Mouse (Mus musculus): Measurements from ENCODE around the gene Zfp729b.

Gene Zfp729b

DNA sequence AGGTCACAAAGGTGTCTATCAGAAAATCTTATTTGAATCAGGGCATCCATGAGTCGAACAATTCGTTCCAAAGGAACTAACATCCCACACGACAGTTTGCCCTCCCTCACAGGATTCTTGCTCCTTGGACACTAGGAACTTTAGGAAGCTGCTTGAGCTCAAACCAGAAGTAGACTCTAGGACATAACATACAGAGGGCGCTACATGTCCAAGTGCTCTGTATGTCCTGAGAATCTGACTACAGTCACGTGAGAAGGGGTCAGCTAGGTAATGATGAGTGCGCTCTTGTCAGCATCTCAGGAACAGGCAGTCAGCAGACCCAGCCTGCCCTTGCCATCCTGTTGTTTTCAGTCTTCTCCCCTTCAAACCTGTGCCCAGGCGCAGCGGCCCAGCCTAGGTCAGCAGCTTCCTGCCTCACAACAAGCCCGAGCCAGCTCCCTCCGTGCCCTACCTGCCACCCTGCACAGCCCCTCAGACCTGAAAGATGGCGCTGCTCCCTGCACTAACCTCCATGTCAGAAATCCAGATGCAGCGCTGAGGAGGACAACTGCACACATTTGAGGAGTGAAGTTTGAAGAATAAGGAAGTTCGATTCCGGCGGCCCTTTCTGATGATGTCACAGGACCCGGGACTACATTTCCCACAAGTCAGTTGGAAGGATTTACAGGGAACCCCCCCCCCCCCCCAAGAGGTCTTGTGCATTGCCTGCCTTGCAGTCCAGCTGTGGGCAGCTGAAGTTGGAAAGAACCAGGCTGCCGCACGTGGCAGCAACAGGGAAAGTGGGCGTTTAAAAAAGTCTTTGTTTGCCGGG is at the start of gene Zfp729b:
Gene Zfp729b, minus strand, starts transcription at position 642 of the 811 bp plus-strand sequence.
- peak; percentile 85 for DNase-seq

DNA sequence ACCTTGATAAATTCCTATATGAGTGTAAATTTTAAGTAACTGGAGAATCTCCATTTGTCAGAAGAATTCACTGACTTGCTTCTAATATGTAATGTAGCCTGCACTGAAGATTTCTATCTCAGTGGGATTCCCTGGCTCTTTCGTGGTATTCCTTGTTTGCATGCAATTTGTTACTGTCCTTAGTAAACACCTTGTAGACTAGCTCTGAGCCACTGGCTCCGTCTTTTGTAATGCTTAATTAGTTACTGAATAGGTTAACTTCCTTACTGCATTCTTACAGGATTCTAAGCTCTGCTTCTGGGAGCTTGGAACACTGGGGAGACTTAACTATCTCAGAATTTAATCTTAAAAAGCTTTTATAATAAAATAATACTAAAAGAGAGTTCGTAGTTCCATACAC is 43.0 kb upstream of the Zfp729b start:
- DNase-seq: no peak

DNA sequence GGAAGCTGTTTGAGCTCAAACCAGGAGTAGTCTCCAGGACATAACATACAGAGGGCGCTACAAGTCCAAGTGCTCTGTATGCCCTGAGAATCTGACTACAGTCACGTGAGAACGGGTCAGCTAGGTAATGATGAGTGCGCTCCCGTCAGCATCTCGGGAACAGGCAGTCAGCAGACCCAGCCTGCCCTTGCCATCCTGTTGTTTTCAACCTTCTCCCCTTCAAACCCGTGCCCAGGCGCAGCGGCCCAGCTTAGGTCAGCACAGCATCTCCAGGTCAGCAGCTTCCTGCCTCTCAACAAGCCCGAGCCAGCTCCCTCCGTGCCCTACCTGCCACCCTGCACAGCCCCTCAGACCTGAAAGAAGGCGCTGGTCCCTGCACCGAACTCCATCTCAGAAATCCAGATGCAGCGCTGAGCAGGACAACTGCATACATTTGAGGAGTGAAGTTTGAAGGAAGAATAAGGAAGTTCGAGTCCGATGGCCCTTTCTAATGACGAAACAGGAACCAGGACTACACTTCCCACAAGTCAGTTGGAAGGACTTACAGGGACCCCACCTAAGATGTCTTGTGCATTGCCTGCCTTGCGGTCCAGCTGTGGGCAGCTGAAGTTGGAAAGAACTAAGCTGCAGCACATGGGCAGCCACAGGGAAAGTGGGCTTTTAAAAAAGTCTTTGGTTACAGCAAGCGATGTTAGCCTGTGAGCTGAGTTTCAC is 27.9 kb upstream of the Zfp729b start, which contains the start of the genes Gm49345 and Zfp729a:
Gene Gm49345, minus strand, starts transcription at position 476 of the 714 bp plus-strand sequence.
Gene Zfp729a, minus strand, starts transcription at position 498 of the 714 bp plus-strand sequence.
- DNase-seq: peak; percentile 78

DNA sequence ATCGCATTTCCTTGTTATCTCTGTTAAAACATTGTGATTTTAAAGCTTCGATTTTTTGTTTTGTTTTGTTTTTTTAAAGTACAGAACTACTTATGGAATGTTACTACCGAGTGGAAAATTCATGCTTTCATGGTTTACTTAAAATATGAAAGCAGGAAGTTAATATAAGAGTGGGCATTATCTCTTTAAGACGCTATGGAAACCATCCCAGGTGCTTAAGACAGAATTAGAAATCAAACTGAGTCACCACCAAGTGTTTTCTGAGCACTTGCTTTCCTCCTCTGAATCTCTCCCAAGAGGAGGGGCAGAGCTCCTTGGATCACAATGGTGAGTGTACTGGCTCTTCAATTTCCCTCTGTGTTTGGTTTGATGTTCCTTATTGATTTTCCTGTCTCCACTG is 601 bp upstream of the Zfp729b start:
- peak; percentile 3 for DNase-seq

DNA sequence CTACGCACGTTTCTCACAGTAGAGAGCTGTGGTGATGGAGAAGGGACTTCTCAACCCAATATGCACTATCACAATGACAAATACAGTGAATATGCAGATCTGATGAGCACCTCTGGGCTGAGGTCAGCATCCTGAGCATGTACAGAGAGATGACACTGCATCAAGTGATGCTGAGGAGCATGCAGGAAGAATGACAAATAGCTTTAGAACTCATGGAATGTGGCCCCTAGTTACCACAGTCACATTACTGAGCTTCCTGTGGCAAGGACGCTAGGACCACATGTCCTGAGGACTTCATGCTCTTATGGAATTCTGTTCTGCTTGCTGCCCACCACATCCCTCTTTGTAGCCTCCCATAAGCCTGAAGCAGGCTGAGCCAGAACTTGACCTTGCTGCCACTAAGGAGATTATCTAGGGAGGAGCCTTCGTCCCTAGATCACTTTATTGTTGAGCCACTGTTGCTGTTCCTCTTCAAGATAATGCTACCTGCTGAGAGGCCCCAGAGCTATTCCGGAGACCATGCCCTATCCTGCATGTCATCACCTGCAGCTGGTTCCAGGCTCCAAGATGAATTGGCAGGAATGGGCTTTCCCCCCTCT is 36.8 kb downstream of the Zfp729b start:
- DNase-seq: no peak

DNA sequence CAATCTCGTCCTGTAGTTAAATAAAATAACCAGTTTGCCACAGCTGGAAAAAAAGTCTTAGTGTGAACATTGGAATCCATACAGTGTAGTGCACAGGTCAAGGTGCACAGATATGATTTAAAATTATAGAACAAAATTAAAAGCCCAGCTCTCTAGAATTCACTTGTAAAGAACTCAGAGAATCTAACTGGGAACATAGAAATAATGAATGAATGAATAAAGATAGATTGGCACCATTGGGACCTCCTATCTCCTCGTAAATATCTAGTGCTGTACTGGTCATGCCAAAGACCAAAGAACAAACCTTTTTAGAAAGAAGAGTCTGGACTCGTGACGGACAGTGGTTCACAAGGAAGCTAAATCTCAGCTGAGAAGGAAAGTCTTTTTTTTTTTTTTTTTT is 55.8 kb downstream of the Zfp729b start, which contains the start of gene Zfp748:
Gene Zfp748, minus strand, starts transcription at position 101 of the 400 bp plus-strand sequence.
- DNase-seq: no peak

DNA sequence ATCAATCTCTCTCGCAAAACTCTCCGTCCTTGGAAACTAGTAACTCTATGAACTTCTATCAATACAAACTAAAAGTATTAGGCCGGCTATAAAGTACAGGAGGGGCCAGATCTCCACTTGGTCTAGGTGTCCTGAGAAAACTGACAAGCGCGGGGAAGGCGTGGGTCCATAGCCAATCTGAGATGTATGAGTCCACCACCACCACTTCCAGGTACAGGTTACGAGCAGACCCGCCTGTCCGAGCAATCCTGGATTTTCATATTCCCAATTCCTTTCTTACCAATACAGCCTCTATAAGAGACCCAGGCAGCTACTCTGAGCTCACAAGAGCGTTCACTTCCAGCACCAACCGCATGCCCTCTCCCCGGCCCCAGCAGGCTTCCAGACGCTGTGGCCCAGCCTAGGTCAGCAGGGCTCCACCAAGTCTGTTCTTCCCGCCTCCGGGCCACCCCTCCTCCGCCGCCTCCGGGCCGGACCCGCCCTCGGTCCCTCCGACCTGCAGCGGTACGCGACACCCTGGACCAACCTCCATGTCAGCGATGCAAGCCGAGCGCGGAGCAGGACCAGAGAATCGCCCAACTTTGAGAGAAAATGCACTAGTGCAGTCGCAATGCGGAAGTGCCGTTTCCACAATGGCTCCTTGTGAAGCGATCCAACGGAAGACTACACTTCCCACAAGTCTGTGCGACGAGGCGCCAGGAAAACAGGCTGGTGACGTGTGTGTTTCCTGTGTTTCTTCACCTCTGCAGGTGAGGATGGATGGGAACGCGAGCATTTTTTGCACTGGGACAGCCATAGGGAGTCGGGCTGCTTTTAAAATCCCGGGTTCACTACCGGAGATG is 56.8 kb downstream of the Zfp729b start:
- peak; percentile 86 for DNase-seq

- no peak for DNase-seq
Measured at GRCm38 (mm10) chr13:67545941-67546340, 63.6 kb downstream of the Zfp729b start.
